Mouse (Mus musculus) midbrain, embryonic 10.5 days (tissue): ENCODE measurements at regions not wholly inside any gene's neighbourhood (a gene's known extent, or its start where the extent isn't known, plus 50 kb on each side); places are given as distances from the start of the nearest gene placed in this dataset.

Experiments
- DNase-seq: peaks from one replicate; pipeline ENCODE4 v3.0.0-alpha.2; 2017; ENCODE audit warnings: low spot score
- H3K27ac ChIP-seq: fragments of 300-500 bp; sonication (generic); replicated peaks from 2 replicates; pipeline ENCODE4 v1.5.1; 2016; ENCODE audit warnings: mild to moderate bottlenecking
- H3K27me3 ChIP-seq: fragments of 300-500 bp; sonication (generic); 2 replicates; pipeline ENCODE4 v1.6.1; 2016; ENCODE audit warnings: low read depth, mild to moderate bottlenecking; ENCODE audit not compliant: poor library complexity, severe bottlenecking
- H3K36me3 ChIP-seq: fragments of 300-500 bp; sonication (generic); 2 replicates; pipeline ENCODE4 v1.6.1; 2016; ENCODE audit warnings: mild to moderate bottlenecking, moderate library complexity
- H3K4me1 ChIP-seq: fragments of 300-500 bp; sonication (generic); 2 replicates; pipeline ENCODE4 v1.6.1; 2016
- H3K4me3 ChIP-seq: fragments of 300-500 bp; sonication (generic); 2 replicates; pipeline ENCODE4 v1.5.1; 2016; ENCODE audit warnings: mild to moderate bottlenecking, moderate library complexity
- H3K9me3 ChIP-seq: fragments of 300-500 bp; sonication (generic); replicated peaks from 2 replicates; pipeline ENCODE4 v1.6.1; 2016; ENCODE audit warnings: mild to moderate bottlenecking
- WGBS: fragments of 180-500 bp; shearing (Covaris S2); methylation state at CpG from one replicate; pipeline ENCODE4 v1.1.7; 2016; 5-methylcytosine and 5-hydroxymethylcytosine counted together

- Histone ChIP-seq H3K9me3 (no peaks in the 10 kb centered on the region), H3K4me1 (peaks cover 47% of the 10 kb centered on the region), H3K27me3 (no peaks in the 10 kb centered on the region), H3K27ac (no peak overlapping the region), H3K4me3 (no peak overlapping the region), H3K36me3 (no peaks in the 10 kb centered on the region)
- 66% methylated on average over 3 of the region's 3 CpGs for WGBS
- no peak for DNase-seq
These were observed 323.8 kb upstream of the 4931429L15Rik start for GRCm38 (mm10) chr9:46643551-46643950.

GRCm38 (mm10) chr9:46642696-46643095 lies 322.9 kb upstream of the 4931429L15Rik start:
- H3K4me3 ChIP-seq: no peak overlapping the region
- DNase-seq: peak; percentile 70
- H3K27me3 ChIP-seq: no peaks in the 10 kb centered on the region
- H3K27ac ChIP-seq: no peak overlapping the region
- no peaks in the 10 kb centered on the region for H3K9me3 ChIP-seq
- peaks cover 44% of the 10 kb centered on the region for H3K4me1 ChIP-seq
- 9% methylated on average over 9 of the region's 9 CpGs for WGBS
- H3K36me3 ChIP-seq: no peaks in the 10 kb centered on the region

- 77% methylated on average over 8 of the region's 8 CpGs for WGBS
- Histone ChIP-seq H3K27ac (no peak overlapping the region), H3K27me3 (no peaks in the 10 kb centered on the region), H3K4me1 (peaks cover 10% of the 10 kb centered on the region; the same call in 1 of the 2 replicates), H3K4me3 (no peak overlapping the region), H3K36me3 (no peaks in the 10 kb centered on the region), H3K9me3 (no peaks in the 10 kb centered on the region)
- no peak for DNase-seq
These were observed 316.6 kb upstream of the 4931429L15Rik start for GRCm38 (mm10) chr9:46636261-46637010.

- WGBS: 78% methylated on average over 4 of the region's 4 CpGs
- no peak for DNase-seq
These were observed 314.2 kb upstream of the 4931429L15Rik start for GRCm38 (mm10) chr9:46633952-46634351.

GRCm38 (mm10) chr9:46632576-46632975 lies 312.8 kb upstream of the 4931429L15Rik start:
- Histone ChIP-seq H3K4me3 (no peak overlapping the region), H3K27ac (no peak overlapping the region), H3K36me3 (no peaks in the 10 kb centered on the region), H3K9me3 (no peaks in the 10 kb centered on the region), H3K4me1 (0 out of 2 replicates have a peak, but pooled peaks cover 6% of the 10 kb centered on the region), H3K27me3 (no peaks in the 10 kb centered on the region)
- no peak for DNase-seq
- whole genome bisulfite sequencing: 89% methylated on average over 10 of the region's 10 CpGs

More at GRCm38 (mm10) chr9:46633952-46634351, 314.2 kb upstream of the 4931429L15Rik start:
- Histone ChIP-seq H3K27me3 (no peaks in the 10 kb centered on the region), H3K4me1 (peaks cover 10% of the 10 kb centered on the region; the same call in 1 of the 2 replicates), H3K9me3 (no peaks in the 10 kb centered on the region), H3K4me3 (no peak overlapping the region), H3K36me3 (no peaks in the 10 kb centered on the region), H3K27ac (no peak overlapping the region)

GRCm38 (mm10) chr9:46622255-46622654 lies 302.5 kb upstream of the 4931429L15Rik start:
- 82% methylated on average over 2 of the region's 2 CpGs for WGBS
- Histone ChIP-seq H3K4me1 (peaks cover 8% of the 10 kb centered on the region; the same call in 1 of the 2 replicates), H3K36me3 (no peaks in the 10 kb centered on the region), H3K27me3 (no peaks in the 10 kb centered on the region), H3K27ac (no peak overlapping the region), H3K9me3 (no peaks in the 10 kb centered on the region), H3K4me3 (no peak overlapping the region)
- DNase-seq: no peak

- H3K27me3 ChIP-seq: no peaks in the 10 kb centered on the region
- peaks cover 8% of the 10 kb centered on the region; the same call in 1 of the 2 replicates for H3K4me1 ChIP-seq
- DNase-seq: no peak
- no peak overlapping the region for H3K4me3 ChIP-seq
- H3K9me3 ChIP-seq: no peaks in the 10 kb centered on the region
- no peak overlapping the region for H3K27ac ChIP-seq
- H3K36me3 ChIP-seq: no peaks in the 10 kb centered on the region
- WGBS: 89% methylated on average over 6 of the region's 6 CpGs
These were observed 302.1 kb upstream of the 4931429L15Rik start for GRCm38 (mm10) chr9:46621851-46622250.

GRCm38 (mm10) chr9:46610101-46611005 lies 290.6 kb upstream of the 4931429L15Rik start:
- Histone ChIP-seq H3K4me3 (no peak overlapping the region), H3K9me3 (no peaks in the 10 kb centered on the region), H3K36me3 (no peaks in the 10 kb centered on the region), H3K27me3 (no peaks in the 10 kb centered on the region), H3K27ac (peak overlapping the region; percentile 69), H3K4me1 (peaks cover 23% of the 10 kb centered on the region)
- WGBS: 44% methylated on average over 11 of the region's 11 CpGs
- peak; percentile 25 for DNase-seq

GRCm38 (mm10) chr9:46608695-46609094 lies 288.9 kb upstream of the 4931429L15Rik start:
- DNase-seq: no peak
- Histone ChIP-seq H3K4me1 (peaks cover 23% of the 10 kb centered on the region), H3K27ac (no peak overlapping the region), H3K36me3 (no peaks in the 10 kb centered on the region), H3K9me3 (no peaks in the 10 kb centered on the region), H3K4me3 (no peak overlapping the region), H3K27me3 (no peaks in the 10 kb centered on the region)
- 88% methylated on average over 8 of the region's 8 CpGs for WGBS

GRCm38 (mm10) chr9:46600803-46601202 lies 281.0 kb upstream of the 4931429L15Rik start:
- Histone ChIP-seq H3K36me3 (no peaks in the 10 kb centered on the region), H3K9me3 (no peaks in the 10 kb centered on the region), H3K4me3 (no peak overlapping the region), H3K27ac (no peak overlapping the region), H3K27me3 (no peaks in the 10 kb centered on the region; the same call in 1 of the 2 replicates), H3K4me1 (peaks cover 21% of the 10 kb centered on the region)
- 93% methylated on average over 9 of the region's 9 CpGs for WGBS
- no peak for DNase-seq

- no peaks in the 10 kb centered on the region for H3K36me3 ChIP-seq
- no peak for DNase-seq
- H3K4me3 ChIP-seq: no peak overlapping the region
- H3K9me3 ChIP-seq: no peaks in the 10 kb centered on the region
- H3K27ac ChIP-seq: no peak overlapping the region
- WGBS: 60% methylated on average over 8 of the region's 8 CpGs
- H3K4me1 ChIP-seq: peaks cover 21% of the 10 kb centered on the region
- H3K27me3 ChIP-seq: no peaks in the 10 kb centered on the region; the same call in 1 of the 2 replicates
These were observed 280.3 kb upstream of the 4931429L15Rik start for GRCm38 (mm10) chr9:46599931-46600708.

- Histone ChIP-seq H3K27ac (no peak overlapping the region), H3K4me1 (peaks cover 20% of the 10 kb centered on the region), H3K9me3 (no peaks in the 10 kb centered on the region), H3K4me3 (no peak overlapping the region), H3K27me3 (no peaks in the 10 kb centered on the region; the same call in 1 of the 2 replicates), H3K36me3 (no peaks in the 10 kb centered on the region)
- no peak for DNase-seq
- 97% methylated on average over 6 of the region's 6 CpGs for WGBS
These were observed 278.7 kb upstream of the 4931429L15Rik start for GRCm38 (mm10) chr9:46598518-46598917.
